Mouse (Mus musculus): ENCODE results near the gene Dusp16.

- no peak for TF ChIP-seq CTCF (IDR thresholded peaks at IDR 0.05; ENCODE audit: borderline replicate concordance, control insufficient read depth, extremely low read depth, insufficient read depth, low read length, poor library complexity)
- no peak for TF ChIP-seq POLR2A (IDR thresholded peaks at IDR 0.05; ENCODE audit: control insufficient read depth, extremely low read depth, insufficient read depth, low read length, poor library complexity)
Observed at GRCm38 (mm10) chr6:134764441-134765061, 27.9 kb downstream of the Dusp16 start.
